Mouse (Mus musculus) neural tube, embryonic 12.5 days (tissue): ENCODE data around the gene Hira. TPM values are rescaled to one million over a fixed set of nuclear protein-coding genes. Genes with fewer than 3 reads are reported as not detected.
"Not testable (repeated sequence)": the region's sequence is repeated elsewhere in the genome, so short reads cannot be mapped to it uniquely, and the experiment has no call there.

Experiments used
- ATAC-seq: fragments of 200-750 bp; cut with Nextera tagmentation; 2 replicates; pipeline ENCODE4 v1.8.0; 2017; ENCODE audit warnings: low read depth, mild to moderate bottlenecking, moderate TSS enrichment, moderate library complexity; ENCODE audit not compliant: low FRiP score
- H3K27ac ChIP-seq: fragments of 300-500 bp; sonication (generic); 2 replicates; pipeline ENCODE4 v1.5.1; 2016
- H3K27me3 ChIP-seq: fragments of 300-500 bp; sonication (generic); replicated peaks from 2 replicates; pipeline ENCODE4 v1.6.1; 2016; ENCODE audit warnings: mild to moderate bottlenecking
- H3K36me3 ChIP-seq: fragments of 300-500 bp; sonication (generic); 2 replicates; pipeline ENCODE4 v1.6.1; 2016; ENCODE audit warnings: mild to moderate bottlenecking
- H3K4me1 ChIP-seq: fragments of 300-500 bp; sonication (generic); 2 replicates; pipeline ENCODE4 v1.6.1; 2016
- H3K4me2 ChIP-seq: fragments of 300-500 bp; sonication (generic); replicated peaks from 2 replicates; pipeline ENCODE4 v1.6.1; 2016; ENCODE audit warnings: mild to moderate bottlenecking
- H3K4me3 ChIP-seq: fragments of 300-500 bp; sonication (generic); 2 replicates; pipeline ENCODE4 v1.5.1; 2016
- H3K9ac ChIP-seq: fragments of 300-500 bp; sonication (generic); 2 replicates; pipeline ENCODE4 v1.6.1; 2016; ENCODE audit warnings: mild to moderate bottlenecking
- H3K9me3 ChIP-seq: fragments of 300-500 bp; sonication (generic); 2 replicates; pipeline ENCODE4 v1.6.1; 2016; ENCODE audit warnings: mild to moderate bottlenecking
- WGBS: fragments of 180-500 bp; shearing (Covaris S2); methylation state at CpG from one replicate; pipeline ENCODE4 v1.1.7; 2016; 5-methylcytosine and 5-hydroxymethylcytosine counted together
- polyA plus RNA-seq: library from polyadenylated mRNA; unstranded; fragments of >200 nt; fragmentation: Nextera tagmentation; extraction: Ambion mirVana; gene quantifications from 2 replicates; pipeline ENCODE4 v1.2.1, GENCODE M21; 2016

The Hira gene
- polyA plus RNA-seq, 1 experiment from 2014 or later: 24.6 TPM

DNA sequence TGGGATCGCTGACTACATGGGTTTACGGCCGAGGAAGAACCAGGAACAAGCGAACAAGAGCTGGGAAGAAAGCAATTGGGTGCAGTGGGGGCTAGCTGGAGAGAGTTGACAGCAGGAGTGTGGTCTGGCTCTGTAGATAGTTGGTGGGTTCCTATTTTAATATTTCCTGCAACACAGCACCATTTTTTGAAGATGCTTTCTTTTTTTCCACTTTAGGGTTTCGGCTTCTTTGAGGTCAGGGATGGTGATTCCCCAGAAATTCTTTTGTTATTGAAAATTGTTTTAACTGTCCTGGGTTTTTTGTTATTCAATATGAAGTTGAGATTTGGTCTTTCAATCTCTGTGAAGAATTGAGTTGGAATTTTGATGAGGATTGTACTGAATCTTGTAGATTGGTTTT, 110.0 kb downstream of the Hira start:
- no peak overlapping the region for H3K4me2 ChIP-seq
- no peaks in the 10 kb centered on the region for H3K27me3 ChIP-seq
- ATAC-seq: no peak
- H3K9ac ChIP-seq: no peak overlapping the region
- 92% methylated on average over 5 of the region's 5 CpGs for WGBS
- no peak overlapping the region for H3K4me3 ChIP-seq
- no peaks in the 10 kb centered on the region for H3K9me3 ChIP-seq
- H3K36me3 ChIP-seq: no peaks in the 10 kb centered on the region
- no peak overlapping the region for H3K27ac ChIP-seq
- H3K4me1 ChIP-seq: no peaks in the 10 kb centered on the region

GRCm38 (mm10) chr16:19002610-19003389, 126.0 kb downstream of the Hira start:
- not testable (repeated sequence) for H3K4me1 ChIP-seq, H3K4me3 ChIP-seq, H3K4me2 ChIP-seq, H3K27ac ChIP-seq, H3K9ac ChIP-seq, H3K36me3 ChIP-seq, H3K9me3 ChIP-seq, H3K27me3 ChIP-seq
- WGBS: 44% methylated on average over 2 of the region's 2 CpGs
- peak; percentile 33; the same call in 1 of the 2 replicates for ATAC-seq

- Histone ChIP-seq H3K36me3 (no peaks in the 10 kb centered on the region), H3K9me3 (no peaks in the 10 kb centered on the region), H3K4me2 (no peak overlapping the region), H3K9ac (no peak overlapping the region), H3K4me1 (no peaks in the 10 kb centered on the region), H3K27ac (no peak overlapping the region), H3K4me3 (no peak overlapping the region), H3K27me3 (no peaks in the 10 kb centered on the region)
- ATAC-seq: no peak
- 93% methylated on average over 1 of the region's 1 CpGs for WGBS
Measured at GRCm38 (mm10) chr16:19003757-19004156, 126.9 kb downstream of the Hira start.

DNA sequence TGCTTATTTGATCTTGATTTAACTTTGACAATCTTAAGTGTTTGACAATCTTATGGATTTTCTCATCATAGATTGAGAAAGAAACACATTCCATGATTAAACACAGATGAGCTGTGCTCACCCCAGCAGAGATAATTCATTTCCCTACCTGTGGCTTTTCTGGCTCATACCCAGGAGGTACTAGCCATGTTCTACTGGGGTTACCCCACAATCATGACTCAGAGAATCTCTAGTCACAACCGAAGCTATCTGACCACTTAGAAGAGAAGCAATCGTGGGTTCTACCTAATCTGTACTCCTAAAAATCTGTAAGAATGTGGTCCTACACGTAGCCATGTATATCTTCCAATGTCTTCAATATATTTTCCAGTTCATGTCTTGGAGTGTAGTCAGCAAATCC, 128.5 kb downstream of the Hira start:
- H3K4me2 ChIP-seq: no peak overlapping the region
- H3K4me3 ChIP-seq: no peak overlapping the region
- H3K27me3 ChIP-seq: no peaks in the 10 kb centered on the region
- WGBS: 76% methylated on average over 3 of the region's 3 CpGs
- no peak overlapping the region for H3K27ac ChIP-seq
- no peaks in the 10 kb centered on the region for H3K36me3 ChIP-seq
- H3K4me1 ChIP-seq: no peaks in the 10 kb centered on the region
- H3K9me3 ChIP-seq: no peaks in the 10 kb centered on the region
- ATAC-seq: no peak
- no peak overlapping the region for H3K9ac ChIP-seq

GRCm38 (mm10) chr16:19006715-19007114, 129.9 kb downstream of the Hira start:
- no peaks in the 10 kb centered on the region for H3K9me3 ChIP-seq
- H3K4me3 ChIP-seq: no peak overlapping the region
- 67% methylated on average over 1 of the region's 1 CpGs for WGBS
- no peak for ATAC-seq
- no peak overlapping the region for H3K9ac ChIP-seq
- H3K27me3 ChIP-seq: no peaks in the 10 kb centered on the region
- no peak overlapping the region for H3K4me2 ChIP-seq
- H3K4me1 ChIP-seq: no peaks in the 10 kb centered on the region
- no peak overlapping the region for H3K27ac ChIP-seq
- no peaks in the 10 kb centered on the region for H3K36me3 ChIP-seq

DNA sequence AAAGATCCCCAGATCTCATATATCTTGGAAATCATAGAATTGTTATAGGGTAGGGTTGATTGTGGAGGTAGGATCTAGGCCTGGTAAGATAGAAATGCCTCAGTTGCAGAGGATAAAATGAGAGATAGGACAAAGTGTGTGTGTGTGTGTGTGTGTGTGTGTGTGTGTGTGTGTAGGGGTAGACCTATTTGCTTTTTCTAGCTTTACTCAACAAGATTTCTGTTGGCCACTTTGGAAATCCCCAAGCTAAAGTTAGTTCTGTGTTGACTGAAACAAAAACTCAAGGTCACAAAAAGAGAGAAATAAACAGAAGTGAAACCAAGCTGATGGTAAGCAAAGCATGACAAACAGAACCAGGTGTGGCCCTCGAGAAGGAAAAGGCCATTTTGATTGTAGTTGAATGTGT, 130.4 kb downstream of the Hira start:
- not testable (repeated sequence) for H3K4me1 ChIP-seq, H3K9ac ChIP-seq, H3K9me3 ChIP-seq, H3K27me3 ChIP-seq, H3K36me3 ChIP-seq, H3K4me3 ChIP-seq, H3K27ac ChIP-seq, ATAC-seq, H3K4me2 ChIP-seq
- WGBS: 72% methylated on average over 1 of the region's 1 CpGs

GRCm38 (mm10) chr16:19010710-19011109, 133.9 kb downstream of the Hira start:
- no peak overlapping the region for H3K9ac ChIP-seq
- no peak overlapping the region for H3K4me2 ChIP-seq
- H3K27me3 ChIP-seq: no peaks in the 10 kb centered on the region
- H3K4me3 ChIP-seq: no peak overlapping the region
- 83% methylated on average over 2 of the region's 2 CpGs for WGBS
- H3K36me3 ChIP-seq: no peaks in the 10 kb centered on the region
- H3K9me3 ChIP-seq: no peaks in the 10 kb centered on the region
- H3K27ac ChIP-seq: no peak overlapping the region
- H3K4me1 ChIP-seq: no peaks in the 10 kb centered on the region
- ATAC-seq: no peak

- no peak for ATAC-seq
- no peak overlapping the region for H3K9ac ChIP-seq
- no peaks in the 10 kb centered on the region for H3K4me1 ChIP-seq
- no peak overlapping the region for H3K27ac ChIP-seq
- H3K4me3 ChIP-seq: no peak overlapping the region
- no peaks in the 10 kb centered on the region for H3K36me3 ChIP-seq
- no peak overlapping the region for H3K4me2 ChIP-seq
- no peaks in the 10 kb centered on the region for H3K9me3 ChIP-seq
- WGBS: 82% methylated on average over 1 of the region's 1 CpGs
- no peaks in the 10 kb centered on the region for H3K27me3 ChIP-seq
Measured at GRCm38 (mm10) chr16:19013550-19013949, 136.7 kb downstream of the Hira start.

DNA sequence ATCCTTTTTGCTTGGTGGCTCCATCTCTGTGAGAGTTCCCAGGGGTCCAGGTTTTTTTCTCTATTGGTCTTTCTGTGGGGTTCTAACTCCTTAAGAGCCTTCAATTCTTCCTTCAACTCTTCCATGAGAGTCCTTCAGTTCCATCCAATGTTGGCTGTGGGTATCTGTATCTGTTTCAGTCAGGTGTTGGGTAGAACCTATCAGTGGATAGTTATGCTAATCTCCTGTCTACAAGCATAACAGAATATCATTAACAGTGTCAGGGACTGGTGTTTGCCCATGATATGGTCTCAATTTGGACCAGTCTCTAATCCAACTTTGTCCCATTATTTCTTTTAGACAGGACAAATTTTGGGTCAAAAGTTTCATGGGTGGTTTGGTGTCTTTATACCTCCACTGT, 137.8 kb downstream of the Hira start:
- Histone ChIP-seq H3K4me2 (no peak overlapping the region), H3K27ac (no peak overlapping the region), H3K9ac (no peak overlapping the region), H3K9me3 (no peaks in the 10 kb centered on the region), H3K36me3 (no peaks in the 10 kb centered on the region), H3K27me3 (no peaks in the 10 kb centered on the region), H3K4me3 (no peak overlapping the region), H3K4me1 (no peaks in the 10 kb centered on the region)
- no peak for ATAC-seq

Other genes starting within 250 kb of the Hira start
- 117 and 125 TPM in 2 replicates for gene Sept5, start 247.1 kb upstream of the Hira start, polyA plus RNA-seq
- gene Cldn5, start 100.2 kb upstream of the Hira start, polyA plus RNA-seq: 54.4 and 57.5 TPM in 2 replicates
- 107 and 111 TPM in 2 replicates for gene Ufd1, start 65.3 kb upstream of the Hira start, polyA plus RNA-seq
- 29.8 and 31.4 TPM in 2 replicates for gene Cdc45, start 65.0 kb upstream of the Hira start, polyA plus RNA-seq
- 25.5 and 27.0 TPM in 2 replicates for gene 2510002D24Rik, start 40.5 kb upstream of the Hira start, polyA plus RNA-seq
- 0.23 TPM in 1 of 2 replicates, not detected in the other for gene Gm28539, start 40.5 kb upstream of the Hira start, polyA plus RNA-seq
- 85.8 and 90.4 TPM in 2 replicates for gene Mrpl40, start 175 bp upstream of the Hira start, polyA plus RNA-seq